Mouse (Mus musculus): ENCODE measurements at regions not wholly inside any gene's neighbourhood (a gene's known extent, or its start where the extent isn't known, plus 50 kb on each side); places are given as distances from the start of the nearest gene placed in this dataset.

GRCm38 (mm10) chr13:53996867-53997266 is 58.6 kb downstream of the Drd1 start:
- no peak for DNase-seq (ENCODE audit: low spot score in 2 of 2)

GRCm38 (mm10) chr13:53992863-53993451 is 62.5 kb downstream of the Drd1 start:
- DNase-seq (ENCODE audit: low spot score in 2 of 2), result no peak

GRCm38 (mm10) chr13:53979226-53979625 is 76.3 kb downstream of the Drd1 start:
- DNase-seq (ENCODE audit: low spot score in 2 of 2), result no peak

GRCm38 (mm10) chr13:53969421-53969820 is 86.1 kb downstream of the Drd1 start:
- DNase-seq (ENCODE audit: low spot score in 2 of 2), result no peak

DNA sequence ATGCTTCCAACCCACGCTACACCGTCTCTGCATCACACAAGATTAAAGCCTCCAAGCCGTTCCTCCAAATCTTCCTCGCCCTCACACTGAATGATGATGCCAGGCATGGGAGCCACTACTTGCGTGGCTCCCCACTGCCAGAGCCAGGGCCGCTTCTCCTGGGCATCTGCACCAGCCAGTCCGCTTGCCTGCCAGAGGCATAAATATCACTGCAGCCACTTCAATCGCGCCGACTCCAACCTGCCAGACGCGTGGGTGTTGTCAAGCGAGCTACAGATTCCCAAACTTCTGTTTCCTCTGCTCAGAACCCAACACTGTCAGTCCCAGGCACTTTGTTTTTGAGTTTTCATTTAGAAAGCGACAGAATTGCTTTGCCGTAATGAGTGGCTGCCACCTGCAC is 99.3 kb downstream of the Drd1 start:
- DNase-seq (ENCODE audit: low spot score in 2 of 2), result no peak

DNA sequence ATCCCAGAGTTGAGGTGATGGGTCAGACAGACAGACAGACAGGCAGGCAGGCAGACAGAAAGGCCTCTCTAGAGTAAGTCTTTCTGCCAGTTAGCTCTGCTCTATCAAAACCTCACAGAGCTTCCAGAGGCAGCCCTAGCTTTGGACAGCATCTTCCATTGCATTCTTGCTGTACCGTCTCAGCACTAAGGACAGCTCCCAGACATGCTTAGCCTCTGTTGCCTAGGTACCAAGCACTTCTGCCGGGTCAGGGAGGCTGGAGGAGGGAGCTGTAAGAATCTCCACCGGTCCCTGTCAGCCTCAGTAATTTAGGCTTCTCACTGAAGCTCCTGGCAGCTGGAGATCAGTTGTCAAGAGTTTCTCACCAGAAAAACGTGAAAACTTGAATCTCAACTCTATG is 107.4 kb downstream of the Drd1 start:
- DNase-seq (ENCODE audit: low spot score in 2 of 2), result no peak

GRCm38 (mm10) chr13:53945681-53946080 is 109.8 kb downstream of the Drd1 start:
- peak; percentile 40 to 67 for DNase-seq (ENCODE audit: low spot score in 2 of 2)

DNA sequence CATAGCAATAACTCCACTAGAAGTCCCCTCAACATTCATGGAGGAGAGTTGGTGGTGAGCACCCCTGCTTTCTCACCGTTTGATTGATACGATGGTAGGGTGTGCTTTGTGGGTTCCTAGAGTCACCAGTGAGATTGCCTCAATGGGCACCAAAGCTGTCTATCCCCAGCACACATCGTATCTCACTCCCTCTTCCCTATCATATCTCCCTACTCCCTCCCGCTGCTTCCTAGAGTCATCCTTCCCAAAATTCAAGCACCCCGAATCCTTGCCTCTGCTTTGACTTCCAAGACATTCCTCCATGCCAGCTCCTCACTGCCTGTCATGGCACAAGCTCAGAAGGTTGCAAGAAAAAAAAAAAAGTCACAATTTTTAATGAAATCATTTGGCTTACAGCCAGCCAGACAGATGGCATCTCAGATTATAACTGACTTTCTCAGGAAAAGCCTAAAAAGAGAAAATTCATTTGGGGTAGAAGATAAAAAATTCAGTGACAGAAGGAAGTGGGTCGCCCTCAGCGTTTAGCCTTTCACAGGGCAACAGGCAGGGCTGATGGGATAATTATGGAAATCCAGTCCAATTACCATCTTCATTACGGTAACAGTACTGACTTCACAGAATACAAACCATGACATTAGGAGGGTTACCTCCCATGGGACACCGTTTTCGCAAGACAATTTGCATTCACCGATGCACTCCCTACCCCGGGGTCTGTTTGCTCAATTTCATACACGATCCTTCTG is 114.3 kb downstream of the Drd1 start:
- no peak for DNase-seq (ENCODE audit: low spot score in 2 of 2)

GRCm38 (mm10) chr13:53935174-53935699 is 120.3 kb downstream of the Drd1 start:
- DNase-seq (ENCODE audit: low spot score in 2 of 2), result no peak

GRCm38 (mm10) chr13:53934457-53934856 is 121.0 kb downstream of the Drd1 start:
- no peak for DNase-seq (ENCODE audit: low spot score in 2 of 2)

DNA sequence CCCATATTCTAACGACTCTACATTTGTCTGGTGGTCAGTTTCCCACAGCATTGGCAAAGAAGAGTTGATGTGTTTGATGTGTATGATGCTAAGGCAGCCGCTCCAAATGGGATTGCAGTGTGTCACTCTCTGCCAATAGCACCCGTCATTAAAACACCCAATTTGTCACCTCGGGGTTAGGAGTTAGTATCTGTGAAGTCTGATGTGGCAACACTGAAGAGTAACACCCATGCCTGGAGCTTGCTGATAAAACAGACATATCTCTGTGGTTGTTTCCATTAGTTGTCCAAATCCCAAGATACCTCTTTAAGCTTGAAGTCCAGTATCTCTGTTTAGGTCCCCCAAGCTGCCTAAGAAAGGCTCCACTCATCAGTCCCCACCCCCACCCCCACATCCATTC is 129.4 kb downstream of the Drd1 start:
- no peak for DNase-seq (ENCODE audit: low spot score in 2 of 2)

GRCm38 (mm10) chr13:53924433-53924832 is 131.1 kb downstream of the Drd1 start:
- DNase-seq (ENCODE audit: low spot score in 2 of 2), result no peak

DNA sequence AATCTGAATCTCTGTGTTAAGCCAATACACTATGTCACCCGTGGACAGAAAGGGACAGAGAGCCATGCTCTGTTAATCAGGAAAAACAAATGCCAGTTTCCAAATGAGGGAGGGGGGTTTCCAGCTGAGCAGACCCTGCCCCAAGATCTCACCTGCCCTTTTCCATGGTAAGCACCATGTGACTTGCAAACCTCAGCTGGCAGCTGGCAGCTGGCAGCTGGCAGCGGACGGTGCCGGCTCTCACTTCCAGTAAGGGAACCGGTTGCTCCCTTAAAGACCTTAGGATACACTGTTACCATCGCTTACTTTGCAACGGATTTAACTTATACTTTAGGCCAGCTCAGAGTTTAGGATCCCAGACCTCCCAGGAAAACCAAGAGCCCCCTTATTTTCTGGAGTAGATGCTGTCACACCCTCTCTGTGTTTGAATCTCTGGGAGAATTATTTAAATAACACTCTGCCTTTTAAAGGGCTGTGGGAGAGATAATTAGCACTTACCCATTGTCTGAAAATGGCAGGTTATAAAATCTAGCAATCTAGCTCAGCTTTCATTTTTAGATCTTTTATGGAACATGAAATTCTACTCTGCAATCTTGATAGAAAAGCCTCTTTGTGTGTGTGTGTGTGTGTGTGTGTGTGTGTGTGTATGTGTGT is 131.7 kb downstream of the Drd1 start:
- DNase-seq (ENCODE audit: low spot score in 2 of 2), result no peak

- no peak for DNase-seq (ENCODE audit: low spot score in 2 of 2)
Observed at GRCm38 (mm10) chr13:53921796-53922195, 133.7 kb downstream of the Drd1 start.

DNA sequence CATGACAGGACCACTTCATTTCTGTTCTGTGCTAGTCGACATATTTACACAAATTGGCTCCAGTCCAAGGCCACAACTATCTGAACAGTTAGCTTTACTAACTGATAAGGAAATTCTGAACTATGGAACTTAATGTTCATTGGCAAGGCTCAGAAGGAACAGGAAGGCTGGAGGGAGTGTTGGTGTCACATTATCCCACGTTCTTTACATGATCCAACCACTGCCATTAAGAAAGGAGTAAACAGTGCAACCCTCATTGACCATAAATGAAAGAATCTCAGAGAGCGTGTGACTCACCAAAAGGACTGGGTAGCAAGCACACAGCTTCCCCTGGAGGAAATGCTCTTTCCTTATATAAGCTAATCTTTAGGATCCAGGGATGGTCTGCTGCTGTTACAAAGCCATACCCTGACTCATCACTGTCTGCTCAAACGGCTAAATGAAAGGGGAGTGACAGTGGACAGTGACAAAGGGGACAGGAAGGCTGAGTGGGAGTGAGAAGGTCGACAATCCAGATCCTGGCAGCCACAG is 135.6 kb downstream of the Drd1 start:
- no peak for DNase-seq (ENCODE audit: low spot score in 2 of 2)

GRCm38 (mm10) chr13:53915456-53915855 is 140.0 kb downstream of the Drd1 start:
- DNase-seq (ENCODE audit: low spot score in 2 of 2), result no peak

GRCm38 (mm10) chr13:53914434-53914833 is 141.1 kb downstream of the Drd1 start:
- no peak for DNase-seq (ENCODE audit: low spot score in 2 of 2)

DNA sequence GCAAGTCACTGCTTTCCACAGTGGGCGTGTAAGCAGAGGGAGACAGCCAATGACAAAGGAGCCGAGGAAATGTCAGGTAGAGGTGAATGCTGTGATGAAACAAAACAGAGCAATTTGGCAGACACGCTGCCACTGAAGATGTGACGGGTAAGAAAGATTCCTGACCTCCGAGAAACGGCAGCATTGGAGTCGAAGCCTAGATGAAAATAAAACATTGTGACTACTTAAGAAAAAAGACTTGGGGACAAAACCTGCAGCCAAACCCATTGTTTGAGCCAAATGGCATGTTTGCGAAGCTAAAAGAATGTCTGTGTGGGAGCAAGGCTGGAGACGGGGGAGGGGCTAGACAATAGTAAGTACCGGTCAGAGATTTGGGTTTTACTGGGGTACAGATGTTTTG is 142.0 kb downstream of the Drd1 start:
- DNase-seq (ENCODE audit: low spot score in 2 of 2), result no peak

DNA sequence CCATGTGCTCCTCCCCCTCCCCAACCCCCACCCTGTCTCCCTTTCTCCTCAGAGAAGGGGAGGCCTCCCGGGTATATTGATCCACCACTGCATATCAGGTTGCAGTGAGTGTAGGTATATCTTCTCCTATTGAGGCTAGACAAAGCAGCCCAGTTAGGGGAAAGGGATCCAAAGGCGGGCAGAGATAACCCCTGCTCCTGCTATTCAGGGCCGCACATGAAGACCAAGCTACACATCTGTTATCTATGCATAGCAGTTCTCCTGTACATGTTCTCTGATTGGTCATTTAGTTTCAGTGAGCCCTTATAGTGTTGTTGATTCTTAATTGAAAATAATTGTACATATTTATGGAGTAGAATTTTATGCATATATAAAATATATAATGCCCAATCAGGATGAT is 143.7 kb downstream of the Drd1 start:
- no peak for DNase-seq (ENCODE audit: low spot score in 2 of 2)

DNA sequence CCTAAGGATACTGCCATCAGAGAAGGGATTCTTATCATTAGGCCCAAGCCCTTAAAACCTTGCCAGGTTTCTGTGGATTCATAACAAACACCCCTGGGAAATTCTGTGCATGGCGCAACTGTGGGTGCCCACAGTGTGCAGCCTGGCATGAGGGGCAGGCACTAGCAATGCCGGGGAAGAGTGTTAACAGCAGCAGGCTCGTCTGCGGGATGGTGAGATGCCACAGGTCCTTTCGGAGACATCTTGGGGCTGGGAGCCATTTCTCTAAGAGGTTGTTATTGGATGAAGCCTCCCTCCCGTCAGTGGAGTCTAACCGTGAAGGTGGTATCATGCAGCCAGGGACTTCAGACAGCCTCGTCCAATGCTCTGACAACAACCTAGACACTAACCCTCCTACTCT is 144.2 kb downstream of the Drd1 start:
- no peak for DNase-seq (ENCODE audit: low spot score in 2 of 2)

DNA sequence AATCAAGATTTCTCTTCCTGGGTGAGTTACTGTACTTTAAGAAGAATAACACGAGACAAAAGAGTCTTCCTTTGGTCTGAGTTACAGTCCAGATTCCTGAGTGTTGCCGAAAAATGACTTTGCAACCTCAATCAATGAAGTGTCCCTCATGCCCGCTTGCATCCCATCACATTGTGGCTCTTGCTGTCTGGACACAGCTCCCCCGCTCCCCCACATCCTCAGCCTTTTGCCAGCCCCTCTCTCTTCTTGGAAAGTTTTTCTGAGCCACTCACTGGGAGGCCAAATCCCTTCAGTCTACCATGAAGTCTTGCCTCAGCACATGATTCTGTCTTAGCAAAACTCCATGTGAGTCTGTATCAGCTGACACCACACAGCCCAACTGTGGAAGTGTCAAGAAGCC is 145.3 kb downstream of the Drd1 start:
- no peak for DNase-seq (ENCODE audit: low spot score in 2 of 2)

DNA sequence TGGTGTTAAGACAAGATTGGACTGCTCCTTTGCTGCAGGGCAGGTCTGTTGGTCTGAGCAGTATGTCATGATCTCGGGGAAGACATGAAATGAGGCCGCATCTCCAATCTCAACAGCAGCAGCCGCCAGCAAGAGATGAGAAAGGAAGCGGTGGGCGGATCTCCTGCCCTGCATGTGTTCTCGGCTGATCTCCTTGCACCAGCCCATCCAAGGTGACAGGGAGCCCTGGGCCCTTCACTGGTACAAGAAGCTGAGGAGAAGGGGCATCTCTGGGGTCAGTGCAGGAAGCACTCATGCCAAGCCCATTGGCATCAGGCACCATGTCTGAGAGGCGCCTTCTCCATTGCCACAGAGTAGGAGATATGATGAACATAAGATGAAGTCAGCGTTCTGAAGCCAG is 151.0 kb downstream of the Drd1 start:
- no peak for DNase-seq (ENCODE audit: low spot score in 2 of 2)

DNA sequence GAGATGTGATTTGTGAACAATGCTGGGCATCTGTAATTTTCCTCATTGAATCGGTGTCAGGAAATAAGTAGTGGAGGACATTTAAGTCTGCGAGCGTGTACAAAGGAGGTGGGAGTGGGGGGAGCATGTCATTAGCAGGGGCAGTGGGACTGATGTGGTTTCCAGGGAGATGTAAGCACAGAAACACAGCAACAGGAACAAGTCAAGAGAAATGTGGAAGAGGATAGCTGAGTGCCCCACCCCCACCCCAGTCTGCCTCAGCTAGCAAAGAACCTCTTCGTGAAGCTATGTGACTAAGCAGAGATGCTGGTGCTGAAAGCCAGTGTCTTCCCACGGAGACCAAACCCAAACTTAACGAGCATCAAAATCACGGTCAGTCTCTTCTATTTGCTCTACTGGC is 151.9 kb downstream of the Drd1 start:
- DNase-seq (ENCODE audit: low spot score in 2 of 2), result no peak

Measured in heart, adult 9 months (tissue).